ENCODE assay signal across 27 mouse cellular contexts in the genomic region with DNA sequence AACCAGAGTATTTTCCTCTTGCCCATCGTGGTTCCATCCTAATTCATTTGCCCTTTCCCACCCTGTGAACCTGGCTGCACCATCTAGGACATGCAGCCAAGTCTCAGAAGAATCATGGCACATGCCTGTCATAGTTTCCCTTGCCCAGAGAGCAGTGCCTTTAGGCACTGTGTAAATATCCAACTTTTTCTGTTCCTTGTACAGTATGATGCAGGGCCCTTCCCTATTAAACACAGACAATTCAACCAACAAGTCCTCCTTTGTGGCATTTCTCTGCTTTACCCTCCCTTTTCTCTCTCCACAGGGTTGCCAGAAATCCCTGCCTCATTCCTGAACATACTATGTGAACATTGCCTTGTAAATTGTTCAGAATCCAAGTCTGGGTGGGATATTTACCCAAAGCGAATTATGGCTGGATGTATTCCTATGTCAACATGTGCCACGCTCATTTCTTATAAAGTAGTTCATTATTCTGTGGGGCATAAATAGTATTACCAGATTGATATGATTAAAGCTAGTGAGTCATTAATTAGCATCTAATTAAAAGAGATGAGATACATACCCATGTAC.
A peak's percentile ranks its signal among the peaks of the same experiment; 100 is the strongest.
DNase-seq lines count a peak whose midpoint lies in the region; ATAC-seq lines count a peak whose summit lies in the region.
"Had no signal": no experiment of that assay in that cellular context is flagged by ENCODE, and none has a peak within 500 bp of the region (broad histone marks: within the 10 kb centered on the region; RNA-seq: fewer than 3 reads in every experiment).

No protein-coding gene starts in this region.

- no peak overlapping the region for H3K27ac ChIP-seq in limb, embryonic 11.5 days (replicated peaks; ENCODE audit: low read depth, low read length)
- no peak overlapping the region for H3K27ac ChIP-seq in limb, embryonic 10.5 days
- H3K27ac ChIP-seq in lung, embryonic 16.5 days (ENCODE audit: low read length), result no peak overlapping the region
- no peak overlapping the region for H3K27ac ChIP-seq in embryonic facial prominence, embryonic 15.5 days (replicated peaks)
- 0 out of 2 replicates have a peak overlapping the region, but pooled peaks have one; percentile 33 for H3K27ac ChIP-seq in limb, embryonic 15.5 days
- H3K27ac ChIP-seq: heart, adult 2 months; heart, embryonic 10.5 days; heart, embryonic 13.5 days; hindbrain, embryonic 14.5 days; hindbrain, postnatal 0 days had no signal

- H3K36me3 ChIP-seq in limb, embryonic 11.5 days (ENCODE audit: control insufficient read depth, insufficient read depth, low read length), result no peaks in the 10 kb centered on the region
- no peaks in the 10 kb centered on the region for H3K36me3 ChIP-seq in limb, embryonic 10.5 days
- H3K36me3 ChIP-seq in lung, embryonic 16.5 days (ENCODE audit: control insufficient read depth, insufficient read depth, low read length), result no peaks in the 10 kb centered on the region
- H3K36me3 ChIP-seq in embryonic facial prominence, embryonic 15.5 days, result no peaks in the 10 kb centered on the region
- no peaks in the 10 kb centered on the region for H3K36me3 ChIP-seq in limb, embryonic 15.5 days
- H3K36me3 ChIP-seq: G1E; heart, embryonic 10.5 days; heart, embryonic 13.5 days had no signal

- H3K27me3 ChIP-seq in limb, embryonic 11.5 days (ENCODE audit: control insufficient read depth, insufficient read depth, low read length), result no peaks in the 10 kb centered on the region
- H3K27me3 ChIP-seq in limb, embryonic 10.5 days (ENCODE audit: low read depth, poor library complexity, severe bottlenecking), result no peaks in the 10 kb centered on the region
- no peaks in the 10 kb centered on the region for H3K27me3 ChIP-seq in lung, embryonic 16.5 days (ENCODE audit: control insufficient read depth, insufficient read depth, low read depth, low read length)
- no peaks in the 10 kb centered on the region for H3K27me3 ChIP-seq in embryonic facial prominence, embryonic 15.5 days
- H3K27me3 ChIP-seq in limb, embryonic 15.5 days, result no peaks in the 10 kb centered on the region
- H3K27me3 ChIP-seq: heart, embryonic 13.5 days had no signal

- no peak overlapping the region for H3K9ac ChIP-seq in limb, embryonic 11.5 days (ENCODE audit: low read length)
- no peak overlapping the region for H3K9ac ChIP-seq in lung, embryonic 16.5 days (ENCODE audit: low read length)
- H3K9ac ChIP-seq in embryonic facial prominence, embryonic 15.5 days, result no peak overlapping the region
- no peak overlapping the region for H3K9ac ChIP-seq in limb, embryonic 15.5 days
- H3K9ac ChIP-seq: heart, embryonic 13.5 days; hindbrain, embryonic 14.5 days had no signal

- peak; percentile 4 for DNase-seq in limb, embryonic 11.5 days (ENCODE audit: low spot score)
- no peak for DNase-seq in limb, embryonic 10.5 days (ENCODE audit: low spot score)
- DNase-seq in lung, postnatal 25 days (ENCODE audit: low spot score), result no peak
- DNase-seq in layer of hippocampus, adult 9-11 months, result no peak
- no peak for DNase-seq in gastrocnemius, adult 8-10 months (ENCODE audit: low spot score in 2 of 2)
- DNase-seq: adrenal gland, adult 2 months; adrenal gland, postnatal 14 days; B cell, adult 2 months; cerebellum, adult 11-12 months; cerebellum, adult 8-10 months; cerebellum, postnatal 10 days; cerebellum, postnatal 36 days; embryo, embryonic 11 days; gastrocnemius, postnatal 10 days; gastrocnemius, postnatal 36 days; heart, adult 2 months; heart, postnatal 14 days; heart, postnatal 4 days had no signal

- ATAC-seq in limb, embryonic 11.5 days (ENCODE audit: insufficient number of reproducible peaks, low FRiP score, low TSS enrichment, low read depth), result no peak
- peak; percentile 51 for ATAC-seq in lung, embryonic 16.5 days (ENCODE audit: low read depth)
- ATAC-seq in embryonic facial prominence, embryonic 15.5 days (ENCODE audit: insufficient number of reproducible peaks, low FRiP score, low TSS enrichment, low read depth), result peak; percentile 57
- ATAC-seq in limb, embryonic 15.5 days (ENCODE audit: insufficient number of reproducible peaks, low FRiP score, low TSS enrichment, low read depth), result peak; percentile 61; the same call in 1 of the 2 replicates
- ATAC-seq: forebrain, embryonic 14.5 days; hindbrain, postnatal 0 days had no signal

- no peaks in the 10 kb centered on the region for H3K4me1 ChIP-seq in limb, embryonic 11.5 days (ENCODE audit: control insufficient read depth, insufficient read depth, low read length)
- H3K4me1 ChIP-seq in limb, embryonic 10.5 days, result no peaks in the 10 kb centered on the region
- H3K4me1 ChIP-seq in lung, embryonic 16.5 days (replicated peaks; ENCODE audit: control insufficient read depth, insufficient read depth, low read length), result no peaks in the 10 kb centered on the region; the same call in 1 of the 2 replicates
- H3K4me1 ChIP-seq in embryonic facial prominence, embryonic 15.5 days, result no peaks in the 10 kb centered on the region
- no peaks in the 10 kb centered on the region for H3K4me1 ChIP-seq in limb, embryonic 15.5 days
- H3K4me1 ChIP-seq: heart, embryonic 10.5 days; heart, embryonic 13.5 days had no signal

- no peak overlapping the region for H3K4me3 ChIP-seq in limb, embryonic 11.5 days (ENCODE audit: low read depth, low read length)
- H3K4me3 ChIP-seq in limb, embryonic 10.5 days, result no peak overlapping the region
- H3K4me3 ChIP-seq in lung, embryonic 16.5 days (ENCODE audit: low read length), result no peak overlapping the region
- H3K4me3 ChIP-seq in embryonic facial prominence, embryonic 15.5 days (replicated peaks), result no peak overlapping the region
- H3K4me3 ChIP-seq in limb, embryonic 15.5 days, result no peak overlapping the region
- H3K4me3 ChIP-seq: heart, adult 2 months; heart, embryonic 10.5 days; heart, embryonic 13.5 days had no signal

- 88% methylated on average over 3 of the region's 3 CpGs for WGBS in limb, embryonic 11.5 days
- WGBS in limb, embryonic 10.5 days, result 92% methylated on average over 3 of the region's 3 CpGs
- WGBS in lung, embryonic 16.5 days, result 53% methylated on average over 3 of the region's 3 CpGs
- 50% methylated on average over 3 of the region's 3 CpGs for WGBS in embryonic facial prominence, embryonic 15.5 days
- WGBS in limb, embryonic 15.5 days, result 55% methylated on average over 3 of the region's 3 CpGs

- no peaks in the 10 kb centered on the region for H3K9me3 ChIP-seq in limb, embryonic 11.5 days (ENCODE audit: control insufficient read depth, low read length)
- no peaks in the 10 kb centered on the region for H3K9me3 ChIP-seq in limb, embryonic 10.5 days (replicated peaks)
- no peaks in the 10 kb centered on the region for H3K9me3 ChIP-seq in lung, embryonic 16.5 days (ENCODE audit: control insufficient read depth, low read length)
- H3K9me3 ChIP-seq in embryonic facial prominence, embryonic 15.5 days (replicated peaks), result no peaks in the 10 kb centered on the region
- no peaks in the 10 kb centered on the region for H3K9me3 ChIP-seq in limb, embryonic 15.5 days
- H3K9me3 ChIP-seq: G1E; heart, embryonic 10.5 days; heart, embryonic 13.5 days had no signal

- no peak overlapping the region for H3K4me2 ChIP-seq in limb, embryonic 11.5 days (ENCODE audit: low read depth, severe bottlenecking)
- H3K4me2 ChIP-seq in lung, embryonic 16.5 days (ENCODE audit: low read depth, low read length), result no peak overlapping the region
- H3K4me2 ChIP-seq in embryonic facial prominence, embryonic 15.5 days (replicated peaks), result no peak overlapping the region
- H3K4me2 ChIP-seq in limb, embryonic 15.5 days, result no peak overlapping the region
- H3K4me2 ChIP-seq: heart, embryonic 13.5 days; hindbrain, embryonic 14.5 days had no signal
